Mouse (Mus musculus): ENCODE data around the gene Hist1h2ab. TPM values are rescaled to one million over a fixed set of nuclear protein-coding genes. Genes with fewer than 3 reads are reported as not detected.

Hist1h2ab gene
- total and polyA plus RNA-seq, 3 experiments: 8.0 to 2,219 TPM; not detected in 1

DNA sequence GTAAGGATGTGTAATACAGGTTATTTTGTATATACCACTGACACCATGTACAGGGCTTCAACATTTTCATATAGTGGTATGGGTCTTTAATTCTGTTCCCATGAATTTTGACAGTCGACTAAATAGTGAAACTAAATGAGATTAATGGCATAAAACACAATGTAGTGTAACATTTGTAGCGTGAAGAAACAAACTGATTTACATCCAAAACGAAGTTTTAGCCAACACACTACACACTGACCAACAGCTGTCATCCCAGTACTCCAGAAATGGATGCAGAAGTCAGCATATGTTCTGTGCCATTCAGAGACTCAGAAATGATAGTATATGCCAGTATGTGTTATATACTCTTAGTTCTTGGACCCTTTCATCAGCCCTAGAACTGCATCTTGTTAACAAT lies 7.0 kb downstream of the Hist1h2ab start:
- Histone ChIP-seq H3K4me1 (ENCODE audit: control insufficient read depth in 1 of 2, insufficient read depth in 2 of 2, low read length in 2 of 2) (peaks cover 0 to 11% of the 10 kb centered on the region in 2 experiments; a peak in 2 of 4 replicates), H3K9ac (ENCODE audit: control insufficient read depth, low read depth, low read length, poor library complexity, severe bottlenecking) (peak overlapping the region; percentile 67), H3K36me3 (ENCODE audit: control insufficient read depth in 1 of 2, insufficient read depth in 2 of 2, low read length in 2 of 2) (peaks cover 0 to 50% of the 10 kb centered on the region in 2 experiments; a peak in 2 of 4 replicates), H3K27me3 (ENCODE audit: control insufficient read depth in 1 of 2, insufficient read depth in 2 of 2, low read length in 2 of 2) (no peaks in the 10 kb centered on the region), H3K9me3 (replicated peaks; ENCODE audit: insufficient read depth, low read length) (no peaks in the 10 kb centered on the region), H3K27ac (ENCODE audit: control insufficient read depth, low read depth, low read length) (peak overlapping the region; percentile 70), H3K4me3 (ENCODE audit: control insufficient read depth in 1 of 2, insufficient read depth in 1 of 2, low read depth in 2 of 2, low read length in 2 of 2) (no peak overlapping the region), H3K79me2 (ENCODE audit: control insufficient read depth, insufficient read depth, low read length, poor library complexity) (no peaks in the 10 kb centered on the region)
- DNase-seq (ENCODE audit: low read depth, low spot score): no peak
- TF ChIP-seq TCF12 (IDR thresholded peaks at IDR 0.05; ENCODE audit: low read depth, low read length): no peak
- no peak for TF ChIP-seq BHLHE40 (IDR thresholded peaks at IDR 0.05; ENCODE audit: borderline replicate concordance, low read depth, low read length)
- no peak for TF ChIP-seq KAT2A (conservative IDR thresholded peaks at IDR 0.05; ENCODE audit: low read depth, low read length)
- no peak for TF ChIP-seq CHD2 (IDR thresholded peaks at IDR 0.05; ENCODE audit: low read length)
- no peak for TF ChIP-seq JUND (IDR thresholded peaks at IDR 0.05; ENCODE audit: low read depth, low read length)
- TF ChIP-seq MAFK (IDR thresholded peaks at IDR 0.05; ENCODE audit: borderline replicate concordance, low read depth, low read length): no peak
- no peak for TF ChIP-seq ELF1 (IDR thresholded peaks at IDR 0.05; ENCODE audit: low read depth, low read length)
- no peak for TF ChIP-seq MAX (IDR thresholded peaks at IDR 0.05; ENCODE audit: low read length)
- TF ChIP-seq POLR2AphosphoS5 (IDR thresholded peaks at IDR 0.05; ENCODE audit: borderline replicate concordance, low read depth, low read length): no peak
- no peak for TF ChIP-seq RCOR1 (IDR thresholded peaks at IDR 0.05; ENCODE audit: low read depth, low read length)
- no peak for TF ChIP-seq ZMIZ1 (IDR thresholded peaks at IDR 0.05; ENCODE audit: low read depth, low read length)
- no peak for TF ChIP-seq UBTF (IDR thresholded peaks at IDR 0.05; ENCODE audit: borderline replicate concordance, insufficient read depth, low read depth, low read length)
- TF ChIP-seq POLR2A (IDR thresholded peaks at IDR 0.05; ENCODE audit: control insufficient read depth in 1 of 2, insufficient read depth in 1 of 2, low read depth in 1 of 2, low read length in 2 of 2, poor library complexity in 1 of 2): no peak
- no peak for TF ChIP-seq GATA1 (IDR thresholded peaks at IDR 0.05; ENCODE audit: low read depth, low read length)
- TF ChIP-seq MXI1 (IDR thresholded peaks at IDR 0.05; ENCODE audit: low read depth, low read length): no peak
- no peak for TF ChIP-seq RAD21 (IDR thresholded peaks at IDR 0.05; ENCODE audit: low read depth, low read length)
- no peak for TF ChIP-seq USF2 (IDR thresholded peaks at IDR 0.05; ENCODE audit: borderline replicate concordance in 1 of 2, insufficient read depth in 1 of 2, low read depth in 1 of 2, low read length in 2 of 2)
- TF ChIP-seq TAL1 (IDR thresholded peaks at IDR 0.05; ENCODE audit: low read length): no peak
- no peak for TF ChIP-seq E2F4 (IDR thresholded peaks at IDR 0.05; ENCODE audit: borderline replicate concordance, low read depth, low read length)

DNA sequence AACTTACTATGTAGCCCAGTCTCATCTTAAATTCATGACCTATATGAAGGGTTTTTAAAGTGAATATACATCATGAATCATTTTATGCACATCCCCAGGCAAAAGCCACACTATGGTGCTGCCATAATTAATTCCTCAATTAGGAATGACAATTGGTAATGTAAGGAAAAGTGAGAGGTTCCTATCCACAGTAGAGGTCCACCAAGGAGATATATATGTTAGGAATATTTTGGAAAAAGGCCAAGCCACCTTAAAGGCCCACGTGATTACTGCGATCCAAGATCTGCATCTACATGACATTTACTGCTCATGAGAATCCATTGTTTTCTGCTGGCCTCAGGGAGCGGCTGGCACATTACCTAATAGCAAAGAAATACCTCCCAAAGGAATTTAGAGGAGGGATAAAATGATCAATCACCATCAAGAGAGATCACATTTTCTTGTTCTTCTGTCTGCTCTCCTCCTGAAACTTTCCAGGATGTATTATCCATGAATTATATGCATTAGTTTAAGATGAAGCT lies 8.4 kb downstream of the Hist1h2ab start:
- Histone ChIP-seq H3K27ac (ENCODE audit: control insufficient read depth, low read depth, low read length) (peak overlapping the region; percentile 97), H3K4me1 (ENCODE audit: control insufficient read depth in 1 of 2, insufficient read depth in 2 of 2, low read length in 2 of 2) (peaks cover 0 to 13% of the 10 kb centered on the region in 2 experiments; a peak in 2 of 4 replicates), H3K9ac (ENCODE audit: control insufficient read depth, low read depth, low read length, poor library complexity, severe bottlenecking) (peak overlapping the region; percentile 81)

More for the DNA sequence above, 8.4 kb downstream of the Hist1h2ab start:
- Histone ChIP-seq H3K4me3 (ENCODE audit: control insufficient read depth in 1 of 2, insufficient read depth in 1 of 2, low read depth in 2 of 2, low read length in 2 of 2) (no peak overlapping the region), H3K36me3 (ENCODE audit: control insufficient read depth in 1 of 2, insufficient read depth in 2 of 2, low read length in 2 of 2) (peaks cover 0 to 44% of the 10 kb centered on the region in 2 experiments; a peak in 2 of 4 replicates), H3K9me3 (replicated peaks; ENCODE audit: insufficient read depth, low read length) (no peaks in the 10 kb centered on the region), H3K27me3 (ENCODE audit: control insufficient read depth in 1 of 2, insufficient read depth in 2 of 2, low read length in 2 of 2) (no peaks in the 10 kb centered on the region), H3K79me2 (ENCODE audit: control insufficient read depth, insufficient read depth, low read length, poor library complexity) (no peaks in the 10 kb centered on the region; the same call in 1 of the 2 replicates)
- peak; percentile 52 for DNase-seq (ENCODE audit: low read depth, low spot score)
- no peak for TF ChIP-seq POLR2AphosphoS5 (IDR thresholded peaks at IDR 0.05; ENCODE audit: borderline replicate concordance, low read depth, low read length)
- TF ChIP-seq E2F4 (IDR thresholded peaks at IDR 0.05; ENCODE audit: borderline replicate concordance, low read depth, low read length): no peak
- TF ChIP-seq TAL1 (IDR thresholded peaks at IDR 0.05; ENCODE audit: low read length): no peak
- no peak for TF ChIP-seq MAX (IDR thresholded peaks at IDR 0.05; ENCODE audit: low read length)
- TF ChIP-seq ZNF384 (IDR thresholded peaks at IDR 0.05; ENCODE audit: low read depth, low read length): no peak
- no peak for TF ChIP-seq ZKSCAN1 (IDR thresholded peaks at IDR 0.05; ENCODE audit: low read depth, low read length)
- no peak for TF ChIP-seq USF1 (IDR thresholded peaks at IDR 0.05; ENCODE audit: low read depth, low read length)
- TF ChIP-seq GATA1 (IDR thresholded peaks at IDR 0.05; ENCODE audit: low read depth, low read length): no peak
- TF ChIP-seq POLR2A (IDR thresholded peaks at IDR 0.05; ENCODE audit: control insufficient read depth in 1 of 2, insufficient read depth in 1 of 2, low read depth in 1 of 2, low read length in 2 of 2, poor library complexity in 1 of 2): no peak
- no peak for TF ChIP-seq MAFK (IDR thresholded peaks at IDR 0.05; ENCODE audit: borderline replicate concordance, low read depth, low read length)
- no peak for TF ChIP-seq CTCF (IDR thresholded peaks at IDR 0.05 in 2 of 3, conservative IDR thresholded peaks at IDR 0.05 in 1 of 3; ENCODE audit: control insufficient read depth in 1 of 3, insufficient read depth in 1 of 3, low read depth in 2 of 3, low read length in 3 of 3, poor library complexity in 1 of 3, severe bottlenecking in 1 of 3)
- no peak for TF ChIP-seq TBP (IDR thresholded peaks at IDR 0.05; ENCODE audit: low read depth, low read length)
- TF ChIP-seq HCFC1 (IDR thresholded peaks at IDR 0.05; ENCODE audit: low read depth, low read length): no peak
- no peak for TF ChIP-seq KAT2A (conservative IDR thresholded peaks at IDR 0.05; ENCODE audit: low read depth, low read length)
- no peak for TF ChIP-seq MAZ (IDR thresholded peaks at IDR 0.05; ENCODE audit: low read depth, low read length)
- no peak for TF ChIP-seq ZMIZ1 (IDR thresholded peaks at IDR 0.05; ENCODE audit: low read depth, low read length)
- TF ChIP-seq NELFE (IDR thresholded peaks at IDR 0.05; ENCODE audit: low read depth, low read length): no peak
- no peak for TF ChIP-seq RAD21 (IDR thresholded peaks at IDR 0.05; ENCODE audit: low read depth, low read length)

Data from MEL (cell line).